Mouse (Mus musculus) neutrophil, adult 5-6 weeks (primary cell): Measurements from ENCODE around the gene 0610040J01Rik. TPM values are rescaled to one million over a fixed set of nuclear protein-coding genes. Genes with fewer than 3 reads are reported as not detected.

Experiments
- ATAC-seq: fragments of 151-379, 151-347 bp; 2 replicates; pipeline ENCODE4 v1.8.0; 2017; ENCODE audit warnings: mild to moderate bottlenecking, moderate TSS enrichment; ENCODE audit not compliant: insufficient number of reproducible peaks, poor library complexity, low FRiP score, severe bottlenecking; ENCODE audit errors: extremely low read depth
- total RNA-seq: library from RNA; stranded (forward); fragments of 200-1000 nt; gene quantifications from 2 replicates; pipeline ENCODE4 v1.2.3, GENCODE M21; 2017

Gene 0610040J01Rik
- total RNA-seq, 1 experiment from 2014 or later, result 2.8 TPM

- ATAC-seq, result peak; percentile 18; the same call in 1 of the 2 replicates
These were observed 124.6 kb downstream of the 0610040J01Rik start for GRCm38 (mm10) chr5:63936740-63937139.

- peak; percentile 83 for ATAC-seq
These were observed 126.4 kb downstream of the 0610040J01Rik start for GRCm38 (mm10) chr5:63938575-63938974.

GRCm38 (mm10) chr5:63941891-63942290, 129.7 kb downstream of the 0610040J01Rik start:
- no peak for ATAC-seq

- peak; percentile 21; the same call in 1 of the 2 replicates for ATAC-seq
These were observed 131.1 kb downstream of the 0610040J01Rik start for GRCm38 (mm10) chr5:63943291-63943690.

- no peak for ATAC-seq
These were observed 135.4 kb downstream of the 0610040J01Rik start for GRCm38 (mm10) chr5:63947526-63947925.

GRCm38 (mm10) chr5:63949195-63949594, 137.0 kb downstream of the 0610040J01Rik start:
- ATAC-seq, result peak; percentile 43; the same call in 1 of the 2 replicates

Other genes starting within 250 kb of the 0610040J01Rik start
- not detected in 2 replicates for gene Nwd2, start 163.3 kb upstream of the 0610040J01Rik start, total RNA-seq
- gene Rell1, start 156.5 kb downstream of the 0610040J01Rik start, total RNA-seq, result 40.7 and 43.1 TPM in 2 replicates